In the genomic region with DNA sequence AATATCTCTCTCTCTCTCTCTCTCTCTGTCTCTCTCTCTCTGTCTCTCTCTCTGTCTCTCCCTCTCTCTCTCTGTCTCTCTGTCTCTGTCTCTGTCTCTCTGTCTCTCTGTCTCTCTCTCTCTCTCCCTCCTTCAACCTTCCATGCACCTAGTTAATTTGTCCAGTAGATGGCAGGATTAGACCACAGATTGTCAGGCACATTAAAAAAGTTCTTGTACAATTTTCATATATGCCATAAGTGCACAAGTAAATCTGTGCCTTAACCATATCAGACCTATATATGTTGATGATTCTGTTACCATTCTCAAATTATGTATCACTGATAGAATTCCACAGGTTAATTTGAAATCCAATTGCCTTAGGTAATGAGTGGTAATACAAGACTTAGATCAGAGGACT, we compare ENCODE assay signal across 8 mouse cellular contexts.
A peak's percentile ranks its signal among the peaks of the same experiment; 100 is the strongest.
DNase-seq lines count a peak whose midpoint lies in the region; ATAC-seq and TF ChIP-seq lines count a peak whose summit lies in the region.
"Had no signal": no experiment of that assay in that cellular context is flagged by ENCODE, and none has a peak within 500 bp of the region (broad histone marks: within the 10 kb centered on the region; RNA-seq: fewer than 3 reads in every experiment).

No protein-coding gene starts in this region.

- no peak overlapping the region for H3K4me3 ChIP-seq in kidney, adult 2 months (ENCODE audit: insufficient read depth, low read depth, low read length)

- ATAC-seq in granulocyte monocyte progenitor cell, adult 5-6 weeks (replicated peaks; ENCODE audit: poor library complexity, severe bottlenecking) = no peak

- H3K4me1 ChIP-seq in kidney, adult 2 months (ENCODE audit: control insufficient read depth, insufficient read depth, low read length) = no peaks in the 10 kb centered on the region

- peak; percentile 14 for DNase-seq in kidney, adult 2 months
- DNase-seq in kidney, adult 8-10 months = no peak
- DNase-seq in right cerebral cortex, postnatal 10 days (ENCODE audit: low spot score in 2 of 2) = peak; percentile 28 to 38
- DNase-seq in right cerebral cortex, postnatal 36 days (ENCODE audit: low spot score in 2 of 2) = no peak
- DNase-seq in embryo, embryonic 9.5 days (ENCODE audit: extremely low spot score) = peak; percentile 29
- DNase-seq in urinary bladder, postnatal 4 days (ENCODE audit: low spot score in 2 of 2) = no peak
- DNase-seq: lung, postnatal 36 days had no signal

- no peaks in the 10 kb centered on the region; the same call in 1 of the 2 replicates for H3K27me3 ChIP-seq in kidney, adult 2 months (replicated peaks; ENCODE audit: control insufficient read depth, insufficient read depth, low read length)

- no peak for TF ChIP-seq CTCF in kidney, adult 2 months (conservative IDR thresholded peaks at IDR 0.05; ENCODE audit: insufficient read depth, insufficient read length, low read depth, low read length)

- no peak overlapping the region for H3K27ac ChIP-seq in kidney, adult 2 months (ENCODE audit: insufficient read depth, low read depth, low read length)

- no peak for TF ChIP-seq POLR2A in kidney, adult 2 months (IDR thresholded peaks at IDR 0.05; ENCODE audit: low read depth, low read length)

- no peaks in the 10 kb centered on the region for H3K36me3 ChIP-seq in kidney, adult 2 months (ENCODE audit: control insufficient read depth, insufficient read depth, low read length)

Comparison
In these comparisons a context has a peak if more than half of its experiments do, and no peak if none do; other contexts are left out.
1. DNase-seq: peak in kidney, adult 2 months (single experiment), right cerebral cortex, postnatal 10 days (2 of 2) and embryo, embryonic 9.5 days (single experiment); none in kidney, adult 8-10 months (0 of 2), right cerebral cortex, postnatal 36 days (0 of 2) and urinary bladder, postnatal 4 days (0 of 2).